Mouse (Mus musculus) testis, adult 2 months (tissue): Measurements from ENCODE around the gene Selenoo.

Source experiments
- CTCF ChIP-seq: fragments of 200-500 bp; IDR thresholded peaks from 2 replicates; pipeline ENCODE4 v1.5.1; 2012; ENCODE audit warnings: low read depth, mild to moderate bottlenecking, inconsistent platforms, low read length, moderate library complexity; ENCODE audit not compliant: control insufficient read depth, insufficient read depth, insufficient replicate concordance
- POLR2A ChIP-seq: fragments of 200-500 bp; IDR thresholded peaks from 2 replicates; pipeline ENCODE4 v1.6.1; 2012; ENCODE audit warnings: low read depth, mild to moderate bottlenecking, inconsistent platforms, low read length, moderate library complexity; ENCODE audit not compliant: control insufficient read depth

DNA sequence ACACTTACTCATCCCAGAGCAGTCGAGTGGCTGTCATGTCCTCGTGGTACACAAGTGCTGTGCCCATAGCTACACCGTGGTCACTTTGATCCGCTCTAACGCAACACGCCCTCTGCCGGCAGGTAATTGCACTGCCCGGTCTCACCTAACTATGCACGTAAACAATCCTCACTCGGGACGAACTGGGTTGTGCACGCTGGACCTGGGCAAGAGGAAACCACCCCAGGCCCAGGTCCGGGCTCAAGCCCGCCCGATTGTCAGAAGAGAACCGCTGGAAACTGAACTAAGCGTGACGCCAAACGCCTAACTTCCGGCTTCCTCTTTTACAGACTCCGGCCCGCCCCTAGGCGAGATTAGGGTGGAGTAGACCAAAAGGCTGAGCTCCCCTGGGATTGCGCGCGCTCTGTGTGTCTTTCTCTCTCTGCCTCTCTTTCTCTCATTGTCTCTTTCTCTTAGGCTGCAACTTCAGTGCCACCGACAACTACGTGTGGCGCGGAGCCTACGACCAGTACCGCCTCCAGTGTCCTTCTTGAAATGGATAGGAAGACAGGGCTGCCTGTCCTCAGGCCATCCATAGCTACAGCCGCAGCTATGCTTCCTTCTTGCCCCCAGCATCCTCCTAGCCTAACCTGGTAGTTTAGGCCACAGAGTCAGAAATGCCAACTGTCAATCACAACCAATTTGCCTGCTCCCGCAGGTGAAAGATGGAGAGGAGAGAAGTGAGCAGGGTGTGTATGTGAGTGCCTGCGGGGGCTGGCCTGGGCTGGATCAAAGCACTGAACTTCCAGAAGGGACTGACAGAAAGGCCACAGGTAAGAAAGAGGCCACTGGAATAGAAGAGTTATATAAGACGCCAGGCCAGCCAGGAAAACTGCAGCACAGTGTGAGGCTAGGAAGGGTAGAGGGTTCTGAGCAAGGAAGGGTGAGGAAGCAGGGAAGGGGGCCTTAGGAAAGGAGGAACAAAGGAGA, 39.8 kb downstream of the Selenoo start, which contains the start of gene Hdac10:
- no peak for TF ChIP-seq POLR2A
- peak; percentile 94 for TF ChIP-seq CTCF
